Mouse (Mus musculus) heart, adult 10 weeks (tissue): Measurements from ENCODE around the gene Map3k19. TPM values are rescaled to one million over a fixed set of nuclear protein-coding genes. Genes with fewer than 3 reads are reported as not detected.

Experiments
- polyA plus RNA-seq: library from polyadenylated mRNA; stranded (reverse); fragments of 350-450 nt; fragmentation: Illumina TruSeq; extraction: RNeasy Lipid Tissue Mini Kit (QIAGEN cat#74804); gene quantifications from one replicate; pipeline ENCODE4 v1.2.3, GENCODE M21; 2014; ENCODE audit warnings: low read depth, low replicate concordance

Map3k19 gene
- not detected for polyA plus RNA-seq

GRCm38 (mm10) chr1:127854486-127855222, at the start of gene Map3k19:
Gene Map3k19 (minus strand): TSS chr1:127855031.

GRCm38 (mm10) chr1:127868300-127869261, 13.8 kb upstream of the Map3k19 start, which contains the start of gene Rab3gap1:
Gene Rab3gap1 (plus strand): TSS chr1:127868773.

GRCm38 (mm10) chr1:127773803-127774500, 80.9 kb downstream of the Map3k19 start, which contains the start of gene Ccnt2:
Gene Ccnt2 (plus strand): TSS chr1:127774164.

Other genes starting within 250 kb of the Map3k19 start
- 26.2 TPM for gene Tmem163, start 175.5 kb downstream of the Map3k19 start, polyA plus RNA-seq
- not detected for gene Acmsd, start 125.6 kb downstream of the Map3k19 start, polyA plus RNA-seq
- 28.1 TPM for gene Ccnt2, start 80.9 kb downstream of the Map3k19 start, polyA plus RNA-seq
- gene Rab3gap1, start 13.7 kb upstream of the Map3k19 start, polyA plus RNA-seq: 33.3 TPM
- 3.8 TPM for gene Zranb3, start 248.0 kb upstream of the Map3k19 start, polyA plus RNA-seq
- 52.1 TPM for gene R3hdm1, start 248.3 kb upstream of the Map3k19 start, polyA plus RNA-seq